Mouse (Mus musculus) cerebellum, adult 9-11 months (tissue): ENCODE results near the gene Psme2b.
"Not testable (repeated sequence)": the region's sequence is repeated elsewhere in the genome, so short reads cannot be mapped to it uniquely, and the experiment has no call there.

ENCODE experiments used
- DNase-seq: peaks from one replicate; pipeline ENCODE4 v3.0.0; 2022

Gene Psme2b

GRCm38 (mm10) chr11:48900654-48901566 lies 45.1 kb downstream of the Psme2b start:
- DNase-seq, result not testable (repeated sequence)

GRCm38 (mm10) chr11:48898812-48899431 lies 47.1 kb downstream of the Psme2b start:
- DNase-seq, result no peak
